Mouse (Mus musculus): Measurements from ENCODE around the gene Kcnq5. TPM values are rescaled to one million over a fixed set of nuclear protein-coding genes. Genes with fewer than 3 reads are reported as not detected.

The Kcnq5 gene
- polyA plus RNA-seq, 1 experiment from 2014 or later = 0.89 TPM

DNA sequence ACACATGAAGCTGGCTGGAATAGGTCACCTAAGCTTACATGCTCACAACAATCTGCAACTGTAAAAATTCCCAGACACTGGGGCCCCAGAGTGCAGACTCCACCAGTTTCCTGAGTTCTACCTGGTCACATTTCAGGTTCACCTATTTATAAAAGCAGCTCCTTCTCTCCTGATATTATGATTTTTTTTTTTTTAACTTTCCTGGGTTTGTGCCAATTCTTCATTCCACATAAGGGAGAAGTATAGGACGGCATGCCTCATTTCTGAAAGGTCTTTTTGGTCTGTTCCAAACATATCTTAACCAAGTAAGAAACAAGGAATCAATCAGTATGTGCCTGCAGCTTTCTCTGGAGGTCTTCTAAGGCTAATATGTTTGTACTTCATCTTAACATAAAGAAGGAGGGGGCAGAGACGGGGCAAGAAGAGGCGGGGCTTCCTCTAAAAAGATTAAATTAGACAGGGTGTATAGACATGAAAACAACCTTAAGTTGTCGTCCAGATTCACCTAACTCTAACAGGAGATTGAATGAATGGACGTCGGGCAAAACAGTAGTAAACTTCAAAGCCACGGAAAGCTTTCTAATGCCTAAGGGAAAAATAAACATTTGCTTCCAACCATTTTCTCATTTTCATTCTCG, 2.0 kb downstream of the Kcnq5 start:
- no peak for ATAC-seq
- peaks cover 8% of the 10 kb centered on the region for H3K4me1 ChIP-seq (ENCODE audit: control insufficient read depth, insufficient read depth, low read length)
- H3K4me2 ChIP-seq (ENCODE audit: low read depth, low read length) = peak overlapping the region; percentile 97
- peaks cover 21% of the 10 kb centered on the region; the same call in 1 of the 2 replicates for H3K27me3 ChIP-seq (replicated peaks; ENCODE audit: control insufficient read depth, insufficient read depth, low read length)
- H3K9ac ChIP-seq (ENCODE audit: low read depth, low read length) = no peak overlapping the region
- H3K36me3 ChIP-seq (ENCODE audit: control insufficient read depth, insufficient read depth, low read length) = no peaks in the 10 kb centered on the region
- H3K9me3 ChIP-seq (ENCODE audit: control insufficient read depth, low read length) = no peaks in the 10 kb centered on the region
- peak overlapping the region; percentile 69; the same call in 1 of the 2 replicates for H3K4me3 ChIP-seq (ENCODE audit: low read length)
- no peak overlapping the region for H3K27ac ChIP-seq (ENCODE audit: low read length)
- 13% methylated on average over 8 of the region's 8 CpGs for WGBS

DNA sequence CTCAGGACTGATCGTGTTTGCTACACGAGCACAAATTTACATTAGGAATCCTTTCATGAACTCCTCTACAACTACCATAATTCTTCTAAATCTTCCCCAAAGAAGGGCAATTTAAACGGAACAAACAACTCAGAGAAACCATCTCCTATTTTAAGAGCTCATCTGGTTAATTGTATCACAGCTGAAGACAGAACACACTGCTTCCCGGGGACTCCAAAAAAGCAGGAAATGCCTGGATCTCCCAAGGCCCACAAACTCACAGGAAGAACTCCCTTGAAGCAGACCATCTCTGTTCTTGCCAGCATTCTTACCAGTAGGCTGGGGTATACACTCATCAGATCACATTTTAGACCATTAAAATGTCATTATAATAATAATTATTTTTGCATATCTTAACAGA, 3.7 kb downstream of the Kcnq5 start:
- H3K4me1 ChIP-seq (ENCODE audit: control insufficient read depth, insufficient read depth, low read length) = peaks cover 8% of the 10 kb centered on the region
- no peaks in the 10 kb centered on the region for H3K9me3 ChIP-seq (ENCODE audit: control insufficient read depth, low read length)
- WGBS = 34% methylated on average over 4 of the region's 4 CpGs
- no peak for ATAC-seq
- peaks cover 19% of the 10 kb centered on the region; the same call in 1 of the 2 replicates for H3K27me3 ChIP-seq (replicated peaks; ENCODE audit: control insufficient read depth, insufficient read depth, low read length)
- no peaks in the 10 kb centered on the region for H3K36me3 ChIP-seq (ENCODE audit: control insufficient read depth, insufficient read depth, low read length)
- no peak overlapping the region for H3K9ac ChIP-seq (ENCODE audit: low read depth, low read length)
- no peak overlapping the region for H3K27ac ChIP-seq (ENCODE audit: low read length)
- H3K4me2 ChIP-seq (ENCODE audit: low read depth, low read length) = no peak overlapping the region
- H3K4me3 ChIP-seq (ENCODE audit: low read length) = no peak overlapping the region

DNA sequence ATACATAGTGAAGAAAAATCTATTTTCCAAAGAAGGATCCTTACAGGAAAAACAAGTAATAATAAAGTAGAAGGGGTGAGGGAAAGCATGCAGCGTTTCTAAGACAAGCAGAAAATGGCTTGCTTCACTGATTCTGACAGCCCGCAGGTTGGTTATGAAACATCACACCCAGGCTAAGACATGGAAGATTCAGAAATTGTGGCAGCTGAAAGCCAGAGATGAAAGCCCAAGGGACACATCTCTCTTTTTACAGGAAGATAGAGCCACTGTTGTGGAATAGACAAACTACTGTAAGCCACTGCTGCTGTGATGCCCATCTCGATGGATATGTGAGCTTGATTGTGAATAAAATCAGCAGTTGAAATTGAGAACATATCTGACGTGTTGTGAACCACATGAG, 20.9 kb downstream of the Kcnq5 start:
- Histone ChIP-seq H3K4me2 (ENCODE audit: low read depth, low read length) (no peak overlapping the region), H3K27me3 (replicated peaks; ENCODE audit: control insufficient read depth, insufficient read depth, low read length) (no peaks in the 10 kb centered on the region), H3K4me1 (ENCODE audit: control insufficient read depth, insufficient read depth, low read length) (no peaks in the 10 kb centered on the region), H3K9me3 (ENCODE audit: control insufficient read depth, low read length) (no peaks in the 10 kb centered on the region), H3K36me3 (ENCODE audit: control insufficient read depth, insufficient read depth, low read length) (no peaks in the 10 kb centered on the region), H3K9ac (ENCODE audit: low read depth, low read length) (no peak overlapping the region), H3K4me3 (ENCODE audit: low read length) (no peak overlapping the region), H3K27ac (ENCODE audit: low read length) (no peak overlapping the region)
- no peak for ATAC-seq
- 79% methylated on average over 4 of the region's 4 CpGs for WGBS

GRCm38 (mm10) chr1:21927182-21927581, 34.6 kb downstream of the Kcnq5 start:
- WGBS = 60% methylated on average over 4 of the region's 4 CpGs
- no peaks in the 10 kb centered on the region for H3K27me3 ChIP-seq (replicated peaks; ENCODE audit: control insufficient read depth, insufficient read depth, low read length)
- H3K9me3 ChIP-seq (ENCODE audit: control insufficient read depth, low read length) = no peaks in the 10 kb centered on the region
- H3K4me2 ChIP-seq (ENCODE audit: low read depth, low read length) = no peak overlapping the region
- H3K4me1 ChIP-seq (ENCODE audit: control insufficient read depth, insufficient read depth, low read length) = no peaks in the 10 kb centered on the region
- no peak for ATAC-seq
- H3K27ac ChIP-seq (ENCODE audit: low read length) = no peak overlapping the region
- H3K36me3 ChIP-seq (ENCODE audit: control insufficient read depth, insufficient read depth, low read length) = no peaks in the 10 kb centered on the region
- no peak overlapping the region for H3K4me3 ChIP-seq (ENCODE audit: low read length)
- H3K9ac ChIP-seq (ENCODE audit: low read depth, low read length) = no peak overlapping the region

DNA sequence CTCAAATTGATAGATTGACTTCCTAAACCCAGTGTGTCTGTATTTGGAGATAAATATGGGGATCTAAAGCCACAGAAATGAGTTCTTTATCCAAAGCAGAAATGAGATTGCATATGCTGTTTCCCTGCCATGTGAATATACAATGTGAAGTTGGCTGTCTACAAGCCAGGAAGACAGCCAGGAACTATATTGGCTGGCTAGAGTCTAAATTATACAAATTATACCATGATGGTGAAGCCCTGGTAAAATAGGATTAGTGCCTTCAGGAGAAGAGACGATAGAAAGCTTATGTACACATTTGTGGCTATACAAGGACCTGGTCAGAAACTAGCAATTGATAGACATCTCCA, 38.5 kb downstream of the Kcnq5 start:
- H3K9ac ChIP-seq (ENCODE audit: low read depth, low read length) = no peak overlapping the region
- H3K4me1 ChIP-seq (ENCODE audit: control insufficient read depth, insufficient read depth, low read length) = no peaks in the 10 kb centered on the region
- H3K9me3 ChIP-seq (ENCODE audit: control insufficient read depth, low read length) = no peaks in the 10 kb centered on the region
- no peaks in the 10 kb centered on the region for H3K36me3 ChIP-seq (ENCODE audit: control insufficient read depth, insufficient read depth, low read length)
- no peak overlapping the region for H3K27ac ChIP-seq (ENCODE audit: low read length)
- no peak overlapping the region for H3K4me3 ChIP-seq (ENCODE audit: low read length)
- H3K4me2 ChIP-seq (ENCODE audit: low read depth, low read length) = no peak overlapping the region
- 79% methylated on average over 1 of the region's 1 CpGs for WGBS
- H3K27me3 ChIP-seq (replicated peaks; ENCODE audit: control insufficient read depth, insufficient read depth, low read length) = no peaks in the 10 kb centered on the region
- ATAC-seq = no peak

- Histone ChIP-seq H3K9ac (ENCODE audit: low read depth, low read length) (no peak overlapping the region), H3K36me3 (ENCODE audit: control insufficient read depth, insufficient read depth, low read length) (no peaks in the 10 kb centered on the region), H3K4me2 (ENCODE audit: low read depth, low read length) (no peak overlapping the region), H3K27ac (ENCODE audit: low read length) (no peak overlapping the region), H3K9me3 (ENCODE audit: control insufficient read depth, low read length) (no peaks in the 10 kb centered on the region), H3K4me3 (ENCODE audit: low read length) (no peak overlapping the region), H3K4me1 (ENCODE audit: control insufficient read depth, insufficient read depth, low read length) (no peaks in the 10 kb centered on the region), H3K27me3 (replicated peaks; ENCODE audit: control insufficient read depth, insufficient read depth, low read length) (no peaks in the 10 kb centered on the region)
- 80% methylated on average over 8 of the region's 8 CpGs for WGBS
- no peak for ATAC-seq
Measured at GRCm38 (mm10) chr1:21922578-21923292, 39.0 kb downstream of the Kcnq5 start.

DNA sequence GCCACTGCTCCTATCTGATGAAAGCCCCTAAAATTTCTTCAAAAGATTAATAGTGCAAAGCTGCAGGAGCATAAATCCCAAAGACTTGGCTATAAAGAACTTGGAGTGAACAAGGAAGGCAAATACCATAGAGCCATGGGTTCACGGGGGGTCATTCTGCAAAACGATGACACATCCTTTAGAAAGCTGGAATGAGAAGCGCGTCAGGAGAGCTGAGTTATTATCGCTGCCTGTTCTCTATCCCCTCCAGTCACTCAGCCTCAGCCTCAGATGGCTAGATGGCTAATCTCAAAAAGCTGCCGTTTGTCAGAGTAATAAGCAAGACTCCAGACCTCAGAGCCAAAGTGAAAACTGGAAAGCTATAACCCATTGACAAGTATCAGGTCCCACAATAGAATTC, 42.5 kb downstream of the Kcnq5 start:
- Histone ChIP-seq H3K9me3 (ENCODE audit: control insufficient read depth, low read length) (no peaks in the 10 kb centered on the region), H3K4me3 (ENCODE audit: low read length) (no peak overlapping the region), H3K27me3 (replicated peaks; ENCODE audit: control insufficient read depth, insufficient read depth, low read length) (no peaks in the 10 kb centered on the region), H3K9ac (ENCODE audit: low read depth, low read length) (no peak overlapping the region), H3K4me1 (ENCODE audit: control insufficient read depth, insufficient read depth, low read length) (no peaks in the 10 kb centered on the region), H3K4me2 (ENCODE audit: low read depth, low read length) (no peak overlapping the region), H3K27ac (ENCODE audit: low read length) (no peak overlapping the region), H3K36me3 (ENCODE audit: control insufficient read depth, insufficient read depth, low read length) (no peaks in the 10 kb centered on the region)
- no peak for ATAC-seq
- WGBS = 49% methylated on average over 6 of the region's 6 CpGs

- Histone ChIP-seq H3K4me3 (ENCODE audit: low read length) (no peak overlapping the region), H3K9me3 (ENCODE audit: control insufficient read depth, low read length) (no peaks in the 10 kb centered on the region), H3K27ac (ENCODE audit: low read length) (no peak overlapping the region), H3K27me3 (replicated peaks; ENCODE audit: control insufficient read depth, insufficient read depth, low read length) (no peaks in the 10 kb centered on the region), H3K36me3 (ENCODE audit: control insufficient read depth, insufficient read depth, low read length) (no peaks in the 10 kb centered on the region), H3K4me2 (ENCODE audit: low read depth, low read length) (no peak overlapping the region), H3K9ac (ENCODE audit: low read depth, low read length) (no peak overlapping the region), H3K4me1 (ENCODE audit: control insufficient read depth, insufficient read depth, low read length) (no peaks in the 10 kb centered on the region)
- whole genome bisulfite sequencing = 62% methylated on average over 5 of the region's 5 CpGs
- no peak for ATAC-seq
Measured at GRCm38 (mm10) chr1:21896067-21896719, 65.5 kb downstream of the Kcnq5 start.

- no peak overlapping the region for H3K4me2 ChIP-seq (ENCODE audit: low read depth, low read length)
- no peak for ATAC-seq
- no peaks in the 10 kb centered on the region for H3K36me3 ChIP-seq (ENCODE audit: control insufficient read depth, insufficient read depth, low read length)
- H3K4me3 ChIP-seq (ENCODE audit: low read length) = no peak overlapping the region
- H3K27ac ChIP-seq (ENCODE audit: low read length) = no peak overlapping the region
- H3K27me3 ChIP-seq (replicated peaks; ENCODE audit: control insufficient read depth, insufficient read depth, low read length) = no peaks in the 10 kb centered on the region
- H3K4me1 ChIP-seq (ENCODE audit: control insufficient read depth, insufficient read depth, low read length) = no peaks in the 10 kb centered on the region
- H3K9me3 ChIP-seq (ENCODE audit: control insufficient read depth, low read length) = no peaks in the 10 kb centered on the region
- H3K9ac ChIP-seq (ENCODE audit: low read depth, low read length) = no peak overlapping the region
- 57% methylated on average over 3 of the region's 3 CpGs for WGBS
Measured at GRCm38 (mm10) chr1:21883747-21884146, 78.0 kb downstream of the Kcnq5 start.
